Mouse (Mus musculus) cortical plate, adult 2 months (tissue): ENCODE measurements around the gene Ino80e. TPM values are rescaled to one million over a fixed set of nuclear protein-coding genes. Genes with fewer than 3 reads are reported as not detected.
"Not testable (repeated sequence)": the region's sequence is repeated elsewhere in the genome, so short reads cannot be mapped to it uniquely, and the experiment has no call there.

Experiments used
- H3K27ac ChIP-seq: fragments of 200-500 bp; 2 replicates; pipeline ENCODE4 v1.5.1; 2012; ENCODE audit warnings: low read length, control low read depth, inconsistent platforms; ENCODE audit not compliant: insufficient read depth
- H3K4me1 ChIP-seq: fragments of 200-500 bp; 2 replicates; pipeline ENCODE4 v1.6.1; 2011; ENCODE audit warnings: low read length; ENCODE audit not compliant: control insufficient read depth, insufficient read depth
- H3K4me3 ChIP-seq: fragments of 200-500 bp; 2 replicates; pipeline ENCODE4 v1.5.1; 2011; ENCODE audit warnings: mild to moderate bottlenecking, low read length, control low read depth; ENCODE audit not compliant: insufficient read depth
- CTCF ChIP-seq: fragments of 200-500 bp; IDR thresholded peaks from 2 replicates; pipeline ENCODE4 v1.5.1; 2011; ENCODE audit warnings: mild to moderate bottlenecking, control low read depth, low read length; ENCODE audit not compliant: insufficient read depth; ENCODE audit errors: extremely low read depth
- POLR2A ChIP-seq: fragments of 200-500 bp; IDR thresholded peaks from 2 replicates; pipeline ENCODE4 v1.6.1; 2011; ENCODE audit warnings: mild to moderate bottlenecking, low read length, control low read depth; ENCODE audit not compliant: insufficient read depth; ENCODE audit errors: extremely low read depth
- polyA plus RNA-seq: library from polyadenylated mRNA; depleted of rRNA; stranded (reverse); fragments of >200 nt; gene quantifications from 2 replicates; pipeline ENCODE4 v1.2.3, GENCODE M21; 2012; rRNA removed

Ino80e gene
- 55.6 and 59.3 TPM in 2 replicates for polyA plus RNA-seq

DNA sequence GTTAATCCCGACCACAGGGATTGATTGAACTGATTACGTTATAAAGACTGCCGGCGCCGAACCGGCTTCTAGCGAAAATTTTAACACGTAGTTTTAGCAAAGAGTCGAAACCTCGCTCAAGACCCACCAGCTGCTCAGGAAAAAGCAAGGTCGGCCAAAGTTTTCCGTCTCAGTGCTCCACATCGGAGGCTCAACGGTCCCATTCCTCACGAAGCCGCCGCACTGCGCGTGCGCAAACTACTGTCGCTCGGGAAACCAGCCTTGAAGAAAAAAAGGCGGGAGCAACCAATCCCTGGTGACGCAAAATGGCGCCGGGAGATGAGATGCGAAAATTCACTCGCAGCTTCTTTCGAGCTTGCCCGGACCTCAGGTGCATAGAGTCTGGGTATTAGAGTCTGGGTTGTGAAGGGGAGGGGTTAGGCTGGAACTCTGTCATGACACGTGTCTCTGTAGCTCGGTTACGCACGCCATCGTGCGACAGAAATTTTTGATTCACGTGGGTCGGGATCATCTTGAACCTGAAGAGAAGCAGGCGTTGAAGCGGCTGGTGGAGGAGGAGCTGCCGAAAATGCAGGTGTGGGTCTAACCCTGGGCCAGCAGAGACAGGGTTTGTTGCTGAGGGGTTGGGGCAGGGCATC lies at the start of gene Ino80e:
Gene Ino80e (minus strand): TSS at position 231 of the 638 bp plus-strand sequence.
- TF ChIP-seq POLR2A: peak; percentile 60
- TF ChIP-seq CTCF: no peak
- peak within 1 kb of the TSS; percentile 41 for H3K4me3 ChIP-seq
- H3K4me1 ChIP-seq: peaks cover 4% of the 10 kb centered on the region
- peak within 1 kb of the TSS; percentile 46 for H3K27ac ChIP-seq

DNA sequence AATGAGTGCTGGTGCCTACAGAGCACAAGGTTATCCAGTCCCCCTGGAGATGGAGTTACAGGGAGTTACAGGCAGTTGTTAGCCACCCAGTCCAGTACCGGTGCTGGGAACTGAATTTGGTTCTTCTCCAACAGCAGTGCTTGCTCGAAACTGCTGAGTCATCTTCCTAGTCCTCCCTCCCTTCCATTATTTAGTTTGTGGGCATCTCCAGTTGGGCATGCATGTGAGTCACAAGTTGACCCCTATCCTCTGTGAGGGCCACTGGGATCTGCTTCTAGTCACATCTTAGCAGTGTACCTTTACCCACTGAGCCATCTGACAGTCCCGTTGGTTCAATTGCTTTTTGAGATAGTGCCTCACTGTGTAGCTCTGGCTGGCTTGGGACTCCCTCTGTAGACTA lies 43.4 kb upstream of the Ino80e start:
- H3K4me3 ChIP-seq: no peak overlapping the region
- TF ChIP-seq POLR2A (no peak), CTCF (no peak)
- no peaks in the 10 kb centered on the region for H3K4me1 ChIP-seq
- H3K27ac ChIP-seq: no peak overlapping the region

DNA sequence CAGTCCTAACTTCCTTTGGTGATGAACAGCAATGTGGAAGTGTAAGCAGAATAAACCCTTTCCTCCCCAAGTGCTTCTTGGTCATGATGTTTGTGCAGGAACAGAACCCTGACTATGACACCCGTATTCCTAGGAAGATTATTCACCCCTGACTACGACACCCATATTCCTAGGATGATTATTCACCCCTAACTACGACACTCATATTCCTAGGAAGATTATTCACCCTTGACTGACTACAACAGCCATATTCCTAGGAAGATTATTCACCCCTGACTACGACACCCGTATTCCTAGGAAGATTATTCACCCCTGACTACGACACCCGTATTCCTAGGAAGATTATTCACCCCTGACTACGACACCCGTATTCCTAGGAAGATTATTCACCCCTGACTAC lies 37.6 kb upstream of the Ino80e start:
- not testable (repeated sequence) for H3K4me1 ChIP-seq, H3K4me3 ChIP-seq, H3K27ac ChIP-seq

DNA sequence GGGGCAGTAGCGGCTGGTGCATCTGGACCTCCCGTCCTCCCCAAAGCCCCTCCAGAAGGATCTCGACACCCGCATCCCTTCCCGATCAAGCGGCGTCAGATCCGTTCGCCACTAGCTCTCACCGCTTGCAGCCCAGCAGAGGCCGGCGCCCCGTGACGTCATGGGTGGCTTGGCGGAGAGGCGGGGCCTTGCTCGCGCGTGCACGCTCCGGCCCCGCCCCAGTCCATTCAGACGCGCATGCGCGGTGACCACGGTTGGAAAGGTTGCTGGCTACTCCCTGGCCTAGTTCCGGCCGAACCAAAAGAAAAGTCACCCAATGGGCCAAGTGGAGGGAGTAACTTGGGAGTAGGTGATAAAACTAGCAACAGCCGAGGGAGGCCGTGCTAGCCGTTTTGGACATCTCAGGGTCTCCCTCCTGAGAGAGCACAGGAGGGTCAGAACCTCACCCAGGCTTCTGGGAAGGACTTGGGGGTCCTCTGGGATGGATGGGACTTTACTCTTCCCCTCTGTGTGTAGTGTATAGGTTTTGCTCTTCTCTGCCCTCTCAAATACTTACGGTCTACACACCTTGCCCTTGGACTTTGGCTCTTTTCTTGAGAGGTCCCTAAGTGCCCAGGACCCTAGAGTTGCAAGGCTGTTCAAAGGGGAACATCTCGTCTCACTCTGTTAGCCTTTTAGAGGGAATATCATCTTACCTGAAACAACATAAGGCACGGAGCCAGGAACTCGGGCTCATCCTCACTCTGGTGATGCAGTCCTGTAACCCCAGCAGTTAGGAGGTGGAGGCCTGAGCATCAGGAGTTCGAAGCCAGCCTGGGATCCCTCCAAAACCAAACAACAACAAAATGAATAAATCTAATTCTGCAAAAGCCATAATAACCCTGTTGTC lies 36.2 kb upstream of the Ino80e start:
- peak overlapping the region; percentile 86 for H3K4me3 ChIP-seq
- peak overlapping the region; percentile 86 for H3K27ac ChIP-seq
- TF ChIP-seq POLR2A: peak; percentile 93
- TF ChIP-seq CTCF: no peak
- H3K4me1 ChIP-seq: peaks cover 5% of the 10 kb centered on the region

DNA sequence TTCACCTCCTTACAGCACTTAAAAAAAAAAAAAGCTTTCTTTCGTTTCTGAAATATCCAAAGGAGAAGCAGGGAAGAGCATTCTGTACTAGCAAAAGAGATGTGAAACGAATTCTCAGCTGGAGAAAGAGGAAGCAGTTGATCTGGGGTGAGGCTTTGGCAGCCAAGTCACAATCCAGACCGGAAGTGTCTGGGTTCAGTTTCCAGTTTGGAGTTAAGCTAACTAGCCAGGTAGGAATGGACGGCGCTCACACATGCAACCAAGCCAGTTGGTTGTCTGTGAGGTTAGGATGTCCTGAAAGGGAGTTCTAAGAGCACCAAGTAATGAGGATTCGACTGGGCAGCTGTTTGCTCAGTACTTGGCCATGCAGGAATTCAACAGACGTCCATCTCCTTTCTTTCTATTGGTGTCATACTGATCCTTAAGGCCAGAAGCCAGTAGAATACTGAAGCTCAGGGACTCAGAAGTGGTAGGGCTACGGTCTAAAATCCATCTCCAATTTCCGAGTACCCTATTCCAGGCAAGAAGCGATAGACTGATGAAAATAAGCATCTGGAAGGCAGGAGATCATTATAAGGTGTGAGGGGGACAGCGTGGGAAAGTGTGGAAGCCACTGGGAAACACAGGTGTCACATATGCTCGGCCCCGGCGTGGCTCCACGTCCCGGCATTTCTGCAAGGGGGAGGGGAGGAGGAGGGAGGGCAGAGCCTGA lies 35.4 kb upstream of the Ino80e start:
- peak overlapping the region; percentile 86 for H3K4me3 ChIP-seq
- TF ChIP-seq CTCF (no peak), POLR2A (no peak)
- peak overlapping the region; percentile 86 for H3K27ac ChIP-seq
- H3K4me1 ChIP-seq: peaks cover 5% of the 10 kb centered on the region

DNA sequence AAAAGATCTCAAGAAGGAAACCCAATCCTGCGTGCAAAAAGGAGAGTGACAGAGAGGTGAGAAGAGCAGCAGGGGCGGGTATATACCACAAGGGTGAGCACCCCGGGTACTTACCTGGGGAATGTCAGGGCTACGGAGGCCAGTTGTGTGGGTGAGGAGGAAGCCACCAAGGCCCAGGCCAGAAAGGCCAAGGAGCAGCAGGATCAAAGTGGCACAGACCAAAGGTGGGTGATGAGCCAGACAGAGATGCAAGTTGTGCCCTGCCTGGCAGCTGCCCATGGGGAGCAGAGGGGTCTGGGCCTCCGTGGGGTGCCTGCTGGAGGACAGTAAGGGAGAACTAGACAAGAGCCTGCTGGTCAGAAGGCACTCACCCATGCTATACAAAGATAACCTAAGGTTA lies 34.7 kb upstream of the Ino80e start:
- no peak overlapping the region; the same call in 1 of the 2 replicates for H3K4me3 ChIP-seq
- peaks cover 5% of the 10 kb centered on the region for H3K4me1 ChIP-seq
- peak overlapping the region; percentile 21; the same call in 1 of the 2 replicates for H3K27ac ChIP-seq
- TF ChIP-seq CTCF (no peak), POLR2A (no peak)

DNA sequence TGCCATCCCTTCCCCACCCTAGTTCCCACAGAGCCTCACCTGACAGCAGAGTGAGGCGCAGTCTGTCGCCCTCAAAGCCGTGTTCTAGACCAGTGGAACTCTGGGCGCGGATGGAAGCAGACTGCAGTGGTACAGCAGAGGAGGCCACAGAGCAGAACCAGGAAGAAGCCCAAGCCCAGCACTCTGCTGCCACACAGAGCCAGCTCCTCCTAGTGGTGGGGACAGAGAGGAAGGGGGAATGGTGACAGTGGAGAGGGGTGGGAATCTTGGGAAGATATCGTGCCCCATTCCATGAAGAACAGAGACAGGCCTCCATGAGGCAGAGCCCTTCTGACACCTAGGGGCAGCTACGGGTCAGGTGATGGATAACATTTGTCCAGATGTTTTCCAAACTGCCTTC lies 26.7 kb upstream of the Ino80e start:
- Histone ChIP-seq H3K27ac (no peak overlapping the region), H3K4me1 (no peaks in the 10 kb centered on the region), H3K4me3 (no peak overlapping the region)
- TF ChIP-seq POLR2A: no peak
- peak; percentile 40 for TF ChIP-seq CTCF

DNA sequence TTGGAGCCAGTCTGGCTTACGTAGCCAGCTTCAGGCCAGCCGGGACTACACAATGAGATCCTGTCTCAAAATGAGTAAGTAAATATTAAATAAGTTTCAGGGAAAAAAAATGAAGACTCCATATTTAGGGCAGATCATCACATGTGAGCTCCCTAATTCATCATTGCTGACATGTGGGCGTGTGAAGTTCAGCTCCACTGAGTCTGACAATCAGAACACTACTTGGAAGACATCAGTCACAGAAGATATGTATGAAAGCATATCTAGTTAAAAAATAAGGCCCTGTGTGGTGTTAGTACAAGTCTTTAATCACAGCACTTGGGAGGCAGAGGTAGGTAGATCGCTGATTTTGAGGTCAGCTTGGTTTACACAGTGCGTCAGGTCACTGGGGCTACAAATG lies 25.1 kb upstream of the Ino80e start:
- H3K4me3 ChIP-seq: no peak overlapping the region
- H3K4me1 ChIP-seq: no peaks in the 10 kb centered on the region; the same call in 1 of the 2 replicates
- TF ChIP-seq CTCF (no peak), POLR2A (no peak)
- no peak overlapping the region for H3K27ac ChIP-seq

DNA sequence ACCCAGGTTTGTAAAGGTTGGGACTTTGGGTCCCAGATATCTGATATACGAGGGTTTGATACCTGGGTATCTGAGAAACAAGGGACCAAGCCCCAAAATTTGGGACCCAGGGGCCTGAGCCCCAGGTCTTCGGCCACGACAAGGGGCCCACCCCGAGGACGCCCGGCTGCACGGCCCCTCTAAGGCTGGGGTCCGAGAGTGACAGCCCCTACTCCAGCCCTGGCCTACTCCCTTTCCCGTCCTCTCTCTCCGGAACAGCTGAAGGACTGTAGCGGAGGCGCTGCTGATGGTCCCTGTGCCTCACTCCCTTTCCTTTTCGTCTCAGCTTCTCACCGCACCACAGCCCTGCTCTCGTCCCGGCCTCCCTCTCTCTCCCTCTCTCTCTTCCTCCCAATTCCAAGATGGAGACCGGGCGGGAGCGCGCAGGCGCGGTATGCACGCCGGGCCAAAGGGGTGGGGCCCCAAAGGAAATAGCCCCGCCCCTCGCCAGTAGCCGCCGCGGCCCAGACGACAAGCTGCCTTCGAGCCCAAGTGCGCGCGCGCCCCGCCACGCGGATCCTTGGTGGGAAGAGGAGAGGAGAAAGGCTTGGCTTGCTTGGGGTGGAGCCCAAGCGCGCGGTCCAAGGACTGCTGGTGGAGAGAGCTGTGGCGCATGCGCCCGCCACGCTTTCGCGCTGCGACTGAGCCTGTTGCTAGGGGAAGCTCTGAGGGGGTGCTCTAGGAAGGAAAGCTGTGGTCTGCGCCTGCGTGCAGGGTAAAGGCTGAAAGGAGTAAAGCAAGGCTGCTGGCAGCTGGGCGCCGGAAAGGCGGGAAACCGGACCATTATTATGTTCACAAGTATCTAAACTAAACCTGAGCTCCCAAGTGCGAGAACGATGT lies 22.3 kb upstream of the Ino80e start, which contains the start of gene Taok2:
Gene Taok2 (minus strand): TSS at position 418 of the 879 bp plus-strand sequence.
- peak within 1 kb of the TSS; percentile 62 for H3K27ac ChIP-seq
- peak; percentile 96 for TF ChIP-seq POLR2A
- TF ChIP-seq CTCF: no peak
- peaks cover 9% of the 10 kb centered on the region for H3K4me1 ChIP-seq
- peak within 1 kb of the TSS; percentile 76 for H3K4me3 ChIP-seq
